Mouse (Mus musculus): ENCODE results near the gene Fam166b. TPM values are rescaled to one million over a fixed set of nuclear protein-coding genes. Genes with fewer than 3 reads are reported as not detected.

Fam166b gene
- polyA plus RNA-seq, 1 experiment from 2014 or later: 2.2 TPM

DNA sequence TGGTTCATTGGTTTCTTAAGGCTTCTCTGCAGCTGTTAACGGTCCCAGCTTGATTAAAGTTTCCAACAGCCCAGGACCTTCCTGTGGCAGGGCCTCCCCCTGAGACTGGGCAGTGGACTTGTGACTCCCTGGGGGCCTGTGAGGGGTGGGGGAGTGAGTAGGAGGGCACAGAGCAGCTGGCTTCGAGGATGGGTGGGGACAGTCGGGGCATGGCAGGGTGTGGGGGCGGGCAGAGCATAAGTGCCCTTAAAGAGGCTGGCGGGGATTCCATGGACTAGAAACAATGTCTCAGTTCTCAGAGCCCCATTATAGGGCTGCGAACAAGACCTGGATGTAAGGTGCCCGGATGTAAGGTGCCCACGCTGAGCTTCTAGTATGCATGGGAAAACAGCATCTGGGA lies 28.2 kb upstream of the Fam166b start:
- Histone ChIP-seq H3K27me3 (ENCODE audit: control insufficient read depth, insufficient read depth, low read length) (peaks cover 16% of the 10 kb centered on the region; the same call in 1 of the 2 replicates), H3K4me3 (replicated peaks; ENCODE audit: low read length) (no peak overlapping the region), H3K4me1 (replicated peaks; ENCODE audit: control insufficient read depth, insufficient read depth, low read length) (peaks cover 16% of the 10 kb centered on the region), H3K36me3 (replicated peaks; ENCODE audit: control insufficient read depth, insufficient read depth) (no peaks in the 10 kb centered on the region), H3K27ac (no peak overlapping the region), H3K9me3 (ENCODE audit: control insufficient read depth, low read length) (no peaks in the 10 kb centered on the region), H3K9ac (no peak overlapping the region), H3K4me2 (replicated peaks) (no peak overlapping the region)
- ATAC-seq (ENCODE audit: low FRiP score) (no peak), DNase-seq (ENCODE audit: low spot score) (no peak)
- WGBS: 23% methylated on average over 8 of the region's 8 CpGs

DNA sequence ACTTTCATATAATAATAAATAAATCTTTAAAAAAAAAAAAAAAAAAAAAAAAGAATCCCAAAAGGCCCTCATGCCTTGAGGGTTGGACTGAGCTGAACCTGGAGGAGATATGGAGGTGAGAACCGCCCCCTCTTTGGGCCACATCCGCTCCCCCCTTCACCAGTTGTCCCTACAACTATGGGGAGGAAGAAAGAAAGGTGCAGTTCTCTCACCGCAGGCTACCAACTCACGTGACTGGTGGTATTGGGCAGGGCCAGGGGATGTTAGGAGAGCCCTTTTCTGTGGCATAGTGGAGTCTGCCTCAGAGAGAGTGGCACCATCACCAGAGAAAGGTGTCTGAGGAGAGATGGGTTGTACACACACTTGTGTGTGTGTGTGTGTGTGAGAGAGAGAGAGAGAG lies 27.5 kb upstream of the Fam166b start:
- Histone ChIP-seq H3K36me3 (replicated peaks; ENCODE audit: control insufficient read depth, insufficient read depth) (no peaks in the 10 kb centered on the region), H3K4me1 (replicated peaks; ENCODE audit: control insufficient read depth, insufficient read depth, low read length) (peaks cover 16% of the 10 kb centered on the region), H3K4me3 (replicated peaks; ENCODE audit: low read length) (no peak overlapping the region), H3K27me3 (ENCODE audit: control insufficient read depth, insufficient read depth, low read length) (peaks cover 16% of the 10 kb centered on the region; the same call in 1 of the 2 replicates), H3K9me3 (ENCODE audit: control insufficient read depth, low read length) (no peaks in the 10 kb centered on the region), H3K27ac (no peak overlapping the region), H3K4me2 (replicated peaks) (no peak overlapping the region), H3K9ac (no peak overlapping the region)
- WGBS: 38% methylated on average over 4 of the region's 4 CpGs
- DNase-seq (ENCODE audit: low spot score) (no peak), ATAC-seq (ENCODE audit: low FRiP score) (no peak)

DNA sequence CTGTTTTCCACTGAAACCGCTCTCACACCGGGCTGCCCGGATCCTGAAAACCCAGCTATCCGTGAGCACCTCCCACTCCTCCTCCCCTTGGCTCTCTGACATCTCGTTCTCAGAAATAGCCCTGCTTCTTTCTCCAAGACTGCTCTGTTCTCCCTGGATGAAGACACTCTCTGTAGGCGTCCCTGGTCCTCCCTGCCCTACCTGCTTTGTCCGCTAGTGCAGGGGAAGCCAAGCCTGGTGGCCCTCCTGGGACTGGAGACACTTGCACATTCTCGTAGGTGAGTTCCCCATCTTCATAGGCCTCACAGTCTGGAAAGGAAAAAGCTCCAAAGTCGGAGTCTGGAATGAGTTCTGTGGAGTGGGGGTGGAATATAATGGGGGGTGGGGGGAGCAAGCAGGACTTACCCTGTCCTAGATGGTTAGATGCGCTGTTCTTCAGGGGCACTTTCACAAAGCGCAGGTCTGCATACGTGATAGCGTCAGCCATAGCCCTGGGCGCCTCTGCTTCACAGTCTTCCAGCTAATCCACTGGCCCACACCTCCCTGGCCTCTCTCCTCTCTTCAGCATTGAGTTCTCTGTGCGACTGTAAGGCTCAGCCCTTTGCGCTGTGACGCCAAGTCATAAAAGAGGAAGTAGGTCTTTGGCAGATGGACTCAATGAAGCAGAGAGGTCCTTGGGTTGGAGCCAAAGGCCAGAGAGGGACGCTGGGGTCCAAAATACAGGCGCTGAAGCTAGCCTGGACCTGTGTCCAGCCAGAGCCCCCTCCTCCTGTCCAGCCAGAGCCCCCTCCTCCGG lies 25.3 kb upstream of the Fam166b start, which contains the start of gene Cd72:
TSS of gene Cd72 (minus strand) at position 588 of the 796 bp plus-strand sequence.
- H3K4me3 ChIP-seq (replicated peaks; ENCODE audit: low read length): no peak within 1 kb of the TSS
- peak within 1 kb of the TSS; percentile 31 for H3K4me2 ChIP-seq (replicated peaks)
- ATAC-seq (ENCODE audit: low FRiP score) (no peak), DNase-seq (ENCODE audit: low spot score) (no peak)
- H3K36me3 ChIP-seq (replicated peaks; ENCODE audit: control insufficient read depth, insufficient read depth): no peaks in the 10 kb centered on the region
- H3K27ac ChIP-seq: no peak within 1 kb of the TSS
- no peaks in the 10 kb centered on the region for H3K9me3 ChIP-seq (ENCODE audit: control insufficient read depth, low read length)
- 34% methylated on average over 20 of the region's 20 CpGs for WGBS
- peaks cover 16% of the 10 kb centered on the region; the same call in 1 of the 2 replicates for H3K27me3 ChIP-seq (ENCODE audit: control insufficient read depth, insufficient read depth, low read length)
- H3K4me1 ChIP-seq (replicated peaks; ENCODE audit: control insufficient read depth, insufficient read depth, low read length): peaks cover 16% of the 10 kb centered on the region
- H3K9ac ChIP-seq: no peak within 1 kb of the TSS

DNA sequence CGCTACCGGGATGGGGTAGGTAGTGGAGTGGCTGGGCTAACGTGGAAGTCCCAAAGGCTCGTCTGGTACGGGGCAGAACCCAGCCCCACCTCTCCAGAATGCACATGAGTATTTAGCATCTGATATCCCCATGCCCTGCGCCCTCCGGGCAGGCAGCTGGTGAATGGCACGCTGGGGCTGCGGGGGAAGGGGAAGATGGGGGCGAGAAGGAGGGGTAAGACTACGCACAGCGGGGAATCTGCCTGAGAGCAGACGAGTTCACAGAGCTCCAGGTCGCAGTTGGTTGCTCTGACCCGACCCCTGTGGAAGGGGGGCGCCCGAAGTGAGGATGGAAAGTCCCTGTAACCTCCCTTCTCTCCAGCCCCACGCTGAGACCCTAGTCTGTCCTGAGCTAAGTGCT lies 24.5 kb upstream of the Fam166b start:
- peaks cover 16% of the 10 kb centered on the region; the same call in 1 of the 2 replicates for H3K27me3 ChIP-seq (ENCODE audit: control insufficient read depth, insufficient read depth, low read length)
- DNase-seq (ENCODE audit: low spot score) (no peak), ATAC-seq (ENCODE audit: low FRiP score) (no peak)
- no peaks in the 10 kb centered on the region for H3K9me3 ChIP-seq (ENCODE audit: control insufficient read depth, low read length)
- WGBS: under 1% methylated on average over 18 of the region's 18 CpGs
- peaks cover 16% of the 10 kb centered on the region for H3K4me1 ChIP-seq (replicated peaks; ENCODE audit: control insufficient read depth, insufficient read depth, low read length)
- H3K36me3 ChIP-seq (replicated peaks; ENCODE audit: control insufficient read depth, insufficient read depth): peaks cover 4% of the 10 kb centered on the region
- H3K27ac ChIP-seq: no peak overlapping the region
- H3K9ac ChIP-seq: no peak overlapping the region
- no peak overlapping the region for H3K4me3 ChIP-seq (replicated peaks; ENCODE audit: low read length)
- H3K4me2 ChIP-seq (replicated peaks): peak overlapping the region; percentile 31

DNA sequence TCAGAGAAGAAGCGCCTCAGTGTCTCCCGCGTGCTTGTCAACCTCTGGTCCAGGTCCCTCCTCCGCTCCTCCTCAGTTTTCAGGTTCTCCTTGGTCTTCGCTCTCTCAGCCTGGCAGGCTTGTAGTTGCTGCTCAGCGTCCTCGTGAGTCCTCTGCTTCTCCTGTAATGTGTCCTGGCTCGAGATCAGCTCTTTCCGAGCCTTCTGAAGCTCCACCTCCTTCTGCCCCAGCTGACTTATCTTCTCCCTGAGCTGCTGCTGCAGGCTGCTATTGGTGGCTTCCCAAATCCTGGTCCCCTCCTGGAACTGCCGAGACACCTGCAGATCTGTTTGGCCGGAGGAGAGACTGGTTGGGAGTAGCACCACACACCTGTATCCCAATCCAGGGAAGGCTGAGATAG lies 23.4 kb upstream of the Fam166b start:
- H3K4me1 ChIP-seq (replicated peaks; ENCODE audit: control insufficient read depth, insufficient read depth, low read length): peaks cover 16% of the 10 kb centered on the region
- no peak for ATAC-seq (ENCODE audit: low FRiP score)
- H3K4me3 ChIP-seq (replicated peaks; ENCODE audit: low read length): no peak overlapping the region
- peaks cover 15% of the 10 kb centered on the region for H3K36me3 ChIP-seq (replicated peaks; ENCODE audit: control insufficient read depth, insufficient read depth)
- no peaks in the 10 kb centered on the region for H3K9me3 ChIP-seq (ENCODE audit: control insufficient read depth, low read length)
- no peak overlapping the region for H3K9ac ChIP-seq
- no peak overlapping the region for H3K27ac ChIP-seq
- WGBS: 67% methylated on average over 11 of the region's 11 CpGs
- no peak for DNase-seq (ENCODE audit: low spot score)
- H3K27me3 ChIP-seq (ENCODE audit: control insufficient read depth, insufficient read depth, low read length): peaks cover 16% of the 10 kb centered on the region; the same call in 1 of the 2 replicates
- no peak overlapping the region for H3K4me2 ChIP-seq (replicated peaks)

DNA sequence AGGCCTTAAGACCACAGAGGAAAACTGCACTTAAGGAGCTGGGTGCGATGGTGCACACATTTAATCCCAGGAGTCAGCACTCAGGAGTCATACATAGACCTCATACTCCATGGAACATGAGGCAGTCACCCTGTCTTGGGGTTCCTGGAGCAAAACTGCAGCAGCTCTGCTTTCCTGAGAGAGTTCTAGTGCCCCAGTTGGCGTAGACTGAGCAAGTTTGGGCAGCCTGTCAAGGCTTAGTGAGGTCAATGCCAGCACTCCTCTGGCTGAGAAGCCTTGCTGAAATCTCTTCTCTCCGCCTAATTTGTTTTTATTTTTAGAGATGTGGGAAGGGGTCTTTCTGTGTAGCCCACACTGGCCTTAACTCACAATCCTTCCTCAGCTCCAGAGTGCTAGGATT lies 19.6 kb upstream of the Fam166b start:
- DNase-seq (ENCODE audit: low spot score) (no peak), ATAC-seq (ENCODE audit: low FRiP score) (no peak)
- Histone ChIP-seq H3K4me3 (replicated peaks; ENCODE audit: low read length) (no peak overlapping the region), H3K9me3 (ENCODE audit: control insufficient read depth, low read length) (no peaks in the 10 kb centered on the region), H3K4me1 (replicated peaks; ENCODE audit: control insufficient read depth, insufficient read depth, low read length) (peaks cover 17% of the 10 kb centered on the region), H3K9ac (no peak overlapping the region), H3K27me3 (ENCODE audit: control insufficient read depth, insufficient read depth, low read length) (0 out of 2 replicates have a peak, but pooled peaks cover 8% of the 10 kb centered on the region), H3K27ac (no peak overlapping the region), H3K4me2 (replicated peaks) (no peak overlapping the region), H3K36me3 (replicated peaks; ENCODE audit: control insufficient read depth, insufficient read depth) (peaks cover 40% of the 10 kb centered on the region)
- 88% methylated on average over 3 of the region's 3 CpGs for WGBS

DNA sequence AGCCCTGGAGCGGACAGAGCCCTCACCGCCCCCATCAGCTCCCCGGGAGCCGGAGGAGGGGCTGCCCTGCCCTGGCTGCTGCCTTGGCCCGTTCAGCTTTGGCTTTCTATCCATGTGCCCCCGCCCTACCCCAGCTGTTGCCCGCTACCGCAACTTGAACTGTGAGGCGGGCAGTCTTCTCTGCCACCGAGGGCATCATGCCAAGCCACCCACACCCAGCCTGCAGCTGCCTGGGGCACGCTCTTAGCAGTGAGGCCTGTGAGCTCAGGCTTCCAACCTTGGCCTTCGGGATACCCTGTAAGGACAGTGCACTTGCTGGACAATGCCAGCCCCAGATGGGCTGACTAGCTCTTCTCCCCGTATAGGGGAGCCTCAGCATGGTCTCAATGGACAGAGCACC lies 18.3 kb upstream of the Fam166b start:
- Histone ChIP-seq H3K4me1 (replicated peaks; ENCODE audit: control insufficient read depth, insufficient read depth, low read length) (peaks cover 12% of the 10 kb centered on the region), H3K9me3 (ENCODE audit: control insufficient read depth, low read length) (no peaks in the 10 kb centered on the region), H3K4me3 (replicated peaks; ENCODE audit: low read length) (no peak overlapping the region), H3K27me3 (ENCODE audit: control insufficient read depth, insufficient read depth, low read length) (0 out of 2 replicates have a peak, but pooled peaks cover 1% of the 10 kb centered on the region), H3K27ac (no peak overlapping the region), H3K9ac (no peak overlapping the region), H3K36me3 (replicated peaks; ENCODE audit: control insufficient read depth, insufficient read depth) (peaks cover 40% of the 10 kb centered on the region), H3K4me2 (replicated peaks) (no peak overlapping the region)
- DNase-seq (ENCODE audit: low spot score): no peak
- ATAC-seq (ENCODE audit: low FRiP score): no peak
- WGBS: 81% methylated on average over 13 of the region's 13 CpGs

DNA sequence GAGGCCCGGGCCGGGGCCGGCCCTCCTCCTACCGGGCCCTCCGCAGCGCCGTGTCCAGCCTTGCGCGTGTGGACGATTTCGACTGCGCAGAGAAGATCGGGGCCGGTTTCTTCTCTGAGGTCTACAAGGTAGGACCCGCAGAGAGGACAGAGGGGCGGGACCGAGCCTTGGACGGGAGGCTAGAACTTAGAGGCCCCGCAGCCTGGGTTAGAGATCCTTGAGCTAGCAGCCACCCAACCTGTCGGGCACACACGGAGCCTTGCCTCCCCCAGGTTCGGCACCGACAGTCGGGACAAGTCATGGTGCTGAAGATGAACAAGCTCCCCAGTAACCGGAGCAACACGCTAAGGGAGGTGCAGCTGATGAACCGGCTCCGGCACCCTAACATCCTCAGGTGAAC lies 14.6 kb upstream of the Fam166b start:
- H3K9me3 ChIP-seq (ENCODE audit: control insufficient read depth, low read length): no peaks in the 10 kb centered on the region
- peak overlapping the region; percentile 96 for H3K4me2 ChIP-seq (replicated peaks)
- peak overlapping the region; percentile 97 for H3K4me3 ChIP-seq (replicated peaks; ENCODE audit: low read length)
- no peak for DNase-seq (ENCODE audit: low spot score)
- peak overlapping the region; percentile 98 for H3K9ac ChIP-seq
- 0 out of 2 replicates have a peak, but pooled peaks have one; percentile 0 for ATAC-seq (ENCODE audit: low FRiP score)
- peaks cover 12% of the 10 kb centered on the region for H3K4me1 ChIP-seq (replicated peaks; ENCODE audit: control insufficient read depth, insufficient read depth, low read length)
- H3K27ac ChIP-seq: peak overlapping the region; percentile 98
- H3K27me3 ChIP-seq (ENCODE audit: control insufficient read depth, insufficient read depth, low read length): no peaks in the 10 kb centered on the region
- whole genome bisulfite sequencing: 1% methylated on average over 28 of the region's 28 CpGs
- peaks cover 37% of the 10 kb centered on the region for H3K36me3 ChIP-seq (replicated peaks; ENCODE audit: control insufficient read depth, insufficient read depth)

DNA sequence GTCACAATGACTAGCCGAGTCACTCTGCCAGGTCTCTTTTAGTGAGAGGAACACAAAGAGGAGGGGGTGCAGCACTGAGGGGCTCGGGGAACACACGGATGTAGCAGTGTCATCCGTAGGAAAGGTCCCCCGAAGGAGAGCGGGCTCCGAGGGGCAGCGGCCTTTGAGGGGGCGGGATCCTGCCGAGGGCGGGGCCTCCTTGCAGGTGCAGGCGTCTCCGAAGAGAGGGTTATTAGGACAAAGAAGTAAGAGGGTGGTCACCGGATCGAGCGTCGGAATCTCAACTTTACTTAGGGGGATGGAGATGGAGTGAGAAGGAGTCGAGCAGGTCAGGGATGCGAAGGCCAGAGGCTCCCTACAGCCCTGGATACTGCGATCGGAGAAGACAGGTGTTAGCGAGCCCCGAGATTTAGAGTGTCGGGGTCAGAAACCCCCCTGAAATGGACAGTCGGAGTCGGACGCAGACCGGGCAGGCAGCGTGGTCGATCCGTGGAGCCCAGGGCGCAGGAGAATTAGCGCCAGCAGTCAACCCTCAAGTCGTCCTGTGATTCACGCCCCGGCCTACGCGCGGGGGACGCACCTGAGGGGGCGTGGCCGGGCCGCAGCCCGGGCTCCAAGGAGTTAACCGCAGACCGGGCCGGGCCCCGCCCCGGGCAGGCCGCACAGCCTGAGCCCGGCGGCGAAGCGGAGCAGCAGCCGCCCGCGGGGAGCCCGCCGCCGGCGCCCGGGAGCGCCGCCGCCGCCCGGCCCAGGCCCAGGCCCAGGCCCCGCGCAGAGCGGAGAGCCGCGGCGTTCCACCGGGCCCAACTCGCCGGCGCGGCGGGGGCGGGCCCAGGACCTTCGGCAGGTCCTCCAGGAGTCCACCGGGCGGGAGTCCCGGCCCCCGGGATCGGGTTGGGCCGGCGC lies 13.8 kb upstream of the Fam166b start:
- peaks cover 29% of the 10 kb centered on the region for H3K36me3 ChIP-seq (replicated peaks; ENCODE audit: control insufficient read depth, insufficient read depth)
- under 1% methylated on average over 67 of the region's 88 CpGs for WGBS
- peak; percentile 74 for ATAC-seq (ENCODE audit: low FRiP score)

More for the DNA sequence above, 13.8 kb upstream of the Fam166b start:
- peak; percentile 74 for DNase-seq (ENCODE audit: low spot score)
- Histone ChIP-seq H3K4me1 (replicated peaks; ENCODE audit: control insufficient read depth, insufficient read depth, low read length) (peaks cover 12% of the 10 kb centered on the region), H3K9ac (peak overlapping the region; percentile 98), H3K4me2 (replicated peaks) (peak overlapping the region; percentile 96), H3K27ac (peak overlapping the region; percentile 98), H3K27me3 (ENCODE audit: control insufficient read depth, insufficient read depth, low read length) (no peaks in the 10 kb centered on the region), H3K4me3 (replicated peaks; ENCODE audit: low read length) (peak overlapping the region; percentile 97), H3K9me3 (ENCODE audit: control insufficient read depth, low read length) (no peaks in the 10 kb centered on the region)
